Mouse (Mus musculus) lung, postnatal 36 days (tissue): ENCODE data around the gene Plekhs1.
"Not testable (repeated sequence)": the region's sequence is repeated elsewhere in the genome, so short reads cannot be mapped to it uniquely, and the experiment has no call there.

Experiments
- DNase-seq: peaks from one replicate; pipeline ENCODE4 v3.0.0; 2022; ENCODE audit warnings: mixed read lengths

Plekhs1 gene

DNA sequence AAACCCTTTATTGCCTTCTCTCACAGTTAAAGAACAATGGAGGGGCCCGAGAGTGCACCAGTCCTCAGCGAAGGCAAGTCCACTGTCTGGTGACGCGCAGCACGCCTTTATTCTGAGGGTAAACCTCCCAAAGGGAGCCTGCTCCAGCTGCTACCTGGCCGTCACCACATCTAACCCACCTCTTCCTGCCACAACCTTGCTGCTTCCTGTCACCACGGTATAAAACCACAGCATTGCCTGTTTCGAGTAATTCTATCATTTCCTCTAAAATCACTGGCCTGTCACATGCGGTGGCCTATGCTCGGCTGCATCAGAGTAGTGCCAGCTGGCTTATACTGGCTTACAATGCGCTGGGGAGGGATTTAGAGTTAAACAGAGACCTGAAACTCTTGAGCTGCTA is 69.1 kb downstream of the Plekhs1 start:
- not testable (repeated sequence) for DNase-seq

DNA sequence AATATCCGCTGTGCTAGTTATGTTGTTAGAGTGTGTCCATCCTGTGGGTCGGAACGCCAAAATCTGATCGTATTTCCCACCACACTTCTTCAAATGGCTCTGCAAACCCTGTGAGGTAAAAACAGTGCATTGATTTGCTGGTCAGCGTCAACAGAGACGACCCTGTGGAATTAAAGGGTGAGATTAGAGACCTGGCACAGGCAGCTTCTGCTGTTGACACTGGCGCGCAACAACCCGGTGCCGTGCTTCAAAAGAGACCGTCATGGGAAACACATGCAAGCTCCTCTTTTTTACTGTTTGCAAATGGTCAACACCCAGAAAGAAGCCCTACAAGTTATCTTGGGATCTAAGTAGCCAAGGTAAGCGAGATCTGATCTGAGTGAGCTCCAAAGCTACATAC is 69.8 kb downstream of the Plekhs1 start:
- DNase-seq: no peak

DNA sequence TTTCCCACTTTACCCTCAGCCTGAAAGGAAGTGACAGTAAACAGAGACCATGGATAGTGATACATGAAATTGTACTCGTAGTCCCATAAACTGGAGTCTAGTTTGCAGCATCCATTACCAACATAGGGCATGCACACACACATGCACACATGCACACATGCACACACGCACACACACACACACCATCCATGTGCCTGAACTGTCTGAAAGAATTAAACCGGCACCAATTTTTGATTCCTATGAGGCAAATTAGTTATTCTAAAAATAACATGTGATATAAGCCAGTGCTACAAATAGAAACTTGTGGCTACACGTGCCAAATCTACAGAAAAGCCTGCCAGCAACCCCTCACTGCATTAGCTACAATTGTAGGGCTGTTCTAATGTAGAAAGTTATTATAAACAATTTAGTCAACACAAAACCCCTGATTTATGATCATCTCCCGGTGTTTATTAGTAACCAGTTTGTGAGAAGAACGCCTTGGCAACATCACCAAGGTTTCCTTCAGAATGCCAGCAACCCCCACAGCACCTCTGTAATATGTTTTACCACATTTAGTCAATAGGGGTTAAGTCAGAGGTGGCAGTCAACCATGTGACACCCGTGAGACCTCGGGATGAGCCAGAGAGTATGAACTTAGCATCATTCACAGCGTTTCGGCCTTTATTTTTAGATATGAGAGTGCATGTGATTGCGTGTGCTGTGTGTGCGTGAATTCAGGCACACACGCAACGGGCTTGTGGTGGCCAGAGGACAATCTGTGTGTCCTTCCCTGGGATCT is 72.0 kb downstream of the Plekhs1 start:
- DNase-seq: no peak

DNA sequence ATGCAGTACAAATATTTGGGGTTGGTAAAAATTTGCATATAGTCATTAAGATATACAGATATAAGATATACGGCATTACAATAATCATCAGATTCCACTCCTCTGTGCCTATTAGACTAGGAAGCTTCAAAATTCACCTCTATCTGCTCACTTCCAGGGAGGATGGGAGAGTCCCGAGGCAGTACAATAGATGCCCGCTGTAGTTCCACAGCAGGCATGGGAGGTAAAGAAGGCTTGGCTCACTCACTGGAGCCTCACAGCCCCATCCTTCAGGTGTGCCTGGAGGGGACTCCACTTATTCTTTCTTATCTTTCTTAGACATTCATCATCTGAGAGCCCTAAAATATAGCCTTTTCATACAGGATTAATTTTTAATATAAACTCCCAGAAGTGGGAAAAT is 72.9 kb downstream of the Plekhs1 start:
- DNase-seq: no peak

DNA sequence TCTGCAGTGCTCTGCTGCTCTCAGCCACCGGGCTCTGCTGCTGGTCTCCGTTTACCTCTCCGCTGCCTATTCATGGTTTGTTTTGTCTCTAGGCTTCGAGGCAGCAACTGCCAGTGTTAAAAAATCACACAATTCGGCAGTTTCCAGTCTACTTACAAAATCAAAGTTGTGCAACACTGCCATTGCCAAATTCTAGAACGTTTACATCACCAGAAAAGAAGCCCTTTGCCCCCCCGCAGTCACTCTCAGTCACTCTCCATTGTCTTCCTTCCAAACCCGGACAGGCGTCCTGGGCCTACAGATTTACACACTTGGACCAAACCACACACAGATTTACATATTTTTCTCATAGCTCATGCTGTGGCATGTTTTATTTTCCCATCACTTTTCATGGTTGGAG is 73.6 kb downstream of the Plekhs1 start:
- peak; percentile 78 for DNase-seq

DNA sequence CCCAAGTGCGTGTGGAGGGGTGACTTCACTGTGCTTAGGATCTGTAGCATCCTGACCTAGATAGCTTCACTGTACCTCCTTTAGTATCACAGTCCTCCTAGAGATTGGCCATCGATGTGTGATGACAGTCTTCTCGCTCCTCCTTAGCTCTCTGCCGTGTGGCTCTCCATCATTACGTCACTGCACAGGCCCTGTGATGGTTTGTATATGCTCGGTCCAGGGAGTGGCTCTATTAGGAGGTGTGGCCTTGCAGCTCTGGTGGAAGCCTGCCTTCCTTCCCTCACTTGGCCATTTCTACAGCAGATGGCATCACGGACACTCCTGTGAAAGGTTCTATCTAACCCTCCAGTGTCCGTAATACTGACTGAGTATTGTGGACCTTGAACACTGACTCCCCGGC is 74.3 kb downstream of the Plekhs1 start:
- DNase-seq: no peak
